Mouse (Mus musculus): ENCODE data around the gene Rragc. TPM values are rescaled to one million over a fixed set of nuclear protein-coding genes. Genes with fewer than 3 reads are reported as not detected.

The Rragc gene
- polyA plus RNA-seq, 1 experiment from 2014 or later, result 54.7 TPM

DNA sequence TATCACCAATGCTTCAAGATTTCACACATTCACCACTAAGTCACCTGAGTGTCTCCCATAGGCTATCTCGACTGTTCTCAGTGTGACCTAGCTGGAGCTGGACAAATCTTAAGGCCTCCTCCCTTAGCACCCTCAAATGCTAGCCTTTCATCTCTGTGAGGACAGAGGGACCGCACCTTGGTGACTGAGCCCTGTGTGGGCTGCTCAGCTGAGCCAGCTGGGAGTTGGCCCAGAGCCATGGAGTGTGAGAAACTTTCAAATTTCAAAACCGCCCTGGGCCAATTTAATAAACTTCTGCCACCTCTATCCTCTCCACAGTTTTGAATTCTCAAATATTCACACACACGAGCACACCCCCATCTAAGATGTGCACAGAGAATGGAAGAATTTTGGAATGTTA, 43.7 kb downstream of the Rragc start:
- DNase-seq (ENCODE audit: low spot score) (peak; percentile 35), ATAC-seq (ENCODE audit: low read depth) (no peak)
- no peak overlapping the region for H3K9ac ChIP-seq (ENCODE audit: low read depth, low read length)
- no peak overlapping the region for H3K4me3 ChIP-seq (ENCODE audit: low read depth, low read length)
- H3K4me2 ChIP-seq (ENCODE audit: low read depth, low read length), result no peak overlapping the region
- no peaks in the 10 kb centered on the region for H3K4me1 ChIP-seq (ENCODE audit: control insufficient read depth, insufficient read depth, low read length)
- H3K27ac ChIP-seq (replicated peaks; ENCODE audit: low read depth, low read length), result no peak overlapping the region
- 36% methylated on average over 4 of the region's 4 CpGs for WGBS
- peaks cover 10% of the 10 kb centered on the region for H3K27me3 ChIP-seq (replicated peaks; ENCODE audit: control insufficient read depth, insufficient read depth, low read length)
- no peaks in the 10 kb centered on the region for H3K36me3 ChIP-seq (ENCODE audit: control insufficient read depth, insufficient read depth, low read length)
- H3K9me3 ChIP-seq (ENCODE audit: control insufficient read depth, low read length), result no peaks in the 10 kb centered on the region

DNA sequence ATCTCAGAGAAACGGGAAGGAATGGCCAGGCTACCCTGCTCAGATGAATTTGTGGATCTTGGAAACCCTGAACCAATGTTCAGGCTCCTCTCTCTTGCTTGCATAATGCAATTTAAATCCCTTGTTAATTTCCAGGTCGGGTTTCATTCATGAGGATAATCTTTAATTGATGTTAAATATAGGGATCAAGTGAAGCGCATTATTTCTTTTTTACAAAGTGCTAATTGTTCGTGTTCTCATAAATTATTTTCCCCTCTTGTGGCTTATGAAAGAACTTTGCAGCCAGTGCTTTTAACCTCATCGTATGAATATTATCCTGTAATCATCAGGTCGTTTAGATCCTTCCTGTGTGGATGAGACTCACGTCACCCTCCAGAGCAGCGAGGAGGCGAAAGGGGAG, 45.5 kb downstream of the Rragc start:
- ATAC-seq (ENCODE audit: low read depth) (0 out of 2 replicates have a peak, but pooled peaks have one; percentile 41), DNase-seq (ENCODE audit: low spot score) (no peak)
- Histone ChIP-seq H3K36me3 (ENCODE audit: control insufficient read depth, insufficient read depth, low read length) (no peaks in the 10 kb centered on the region), H3K4me2 (ENCODE audit: low read depth, low read length) (no peak overlapping the region), H3K9me3 (ENCODE audit: control insufficient read depth, low read length) (no peaks in the 10 kb centered on the region), H3K27me3 (replicated peaks; ENCODE audit: control insufficient read depth, insufficient read depth, low read length) (peaks cover 8% of the 10 kb centered on the region; the same call in 1 of the 2 replicates), H3K4me1 (ENCODE audit: control insufficient read depth, insufficient read depth, low read length) (no peaks in the 10 kb centered on the region), H3K9ac (ENCODE audit: low read depth, low read length) (no peak overlapping the region), H3K27ac (replicated peaks; ENCODE audit: low read depth, low read length) (no peak overlapping the region), H3K4me3 (ENCODE audit: low read depth, low read length) (no peak overlapping the region)
- WGBS, result 48% methylated on average over 9 of the region's 9 CpGs

DNA sequence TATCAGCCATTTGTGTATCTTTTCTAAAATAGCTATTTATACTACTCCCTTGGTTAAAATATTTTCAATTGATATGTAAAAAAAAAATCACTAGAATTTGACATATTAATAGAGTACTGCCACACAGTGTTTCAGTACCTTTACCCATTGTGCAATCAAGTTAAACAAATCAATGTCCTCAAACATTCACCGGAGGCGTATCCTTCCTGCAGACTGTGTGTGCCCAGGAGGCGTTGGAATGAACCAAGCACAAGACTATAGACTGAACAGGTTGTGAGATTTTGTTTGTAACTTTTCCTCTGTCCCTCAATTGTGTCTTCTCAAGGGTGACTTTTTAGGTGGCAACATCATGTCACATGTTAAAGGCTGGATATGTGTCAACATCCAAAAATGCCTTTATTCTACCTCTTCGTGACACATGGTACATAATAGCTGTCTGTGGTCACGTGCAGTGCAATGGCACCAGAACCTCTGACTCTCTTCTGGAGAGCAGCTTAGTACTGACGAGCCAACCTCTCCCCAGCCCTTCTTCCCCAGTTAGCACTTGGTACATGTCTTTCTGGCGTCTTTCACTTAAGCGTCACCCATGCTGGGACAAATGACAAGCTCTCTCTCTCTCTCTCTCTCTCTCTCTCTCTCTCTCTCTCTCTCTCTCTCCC, 51.5 kb downstream of the Rragc start:
- no peaks in the 10 kb centered on the region for H3K36me3 ChIP-seq (ENCODE audit: control insufficient read depth, insufficient read depth, low read length)
- no peak overlapping the region for H3K27ac ChIP-seq (replicated peaks; ENCODE audit: low read depth, low read length)
- H3K9ac ChIP-seq (ENCODE audit: low read depth, low read length), result no peak overlapping the region
- H3K4me2 ChIP-seq (ENCODE audit: low read depth, low read length), result no peak overlapping the region
- WGBS, result 82% methylated on average over 8 of the region's 8 CpGs
- peaks cover 6% of the 10 kb centered on the region; the same call in 1 of the 2 replicates for H3K4me1 ChIP-seq (ENCODE audit: control insufficient read depth, insufficient read depth, low read length)
- no peak for ATAC-seq (ENCODE audit: low read depth)
- DNase-seq (ENCODE audit: low spot score), result no peak
- H3K4me3 ChIP-seq (ENCODE audit: low read depth, low read length), result no peak overlapping the region
- peaks cover 12% of the 10 kb centered on the region; the same call in 1 of the 2 replicates for H3K27me3 ChIP-seq (replicated peaks; ENCODE audit: control insufficient read depth, insufficient read depth, low read length)
- peaks cover 7% of the 10 kb centered on the region for H3K9me3 ChIP-seq (ENCODE audit: control insufficient read depth, low read length)

DNA sequence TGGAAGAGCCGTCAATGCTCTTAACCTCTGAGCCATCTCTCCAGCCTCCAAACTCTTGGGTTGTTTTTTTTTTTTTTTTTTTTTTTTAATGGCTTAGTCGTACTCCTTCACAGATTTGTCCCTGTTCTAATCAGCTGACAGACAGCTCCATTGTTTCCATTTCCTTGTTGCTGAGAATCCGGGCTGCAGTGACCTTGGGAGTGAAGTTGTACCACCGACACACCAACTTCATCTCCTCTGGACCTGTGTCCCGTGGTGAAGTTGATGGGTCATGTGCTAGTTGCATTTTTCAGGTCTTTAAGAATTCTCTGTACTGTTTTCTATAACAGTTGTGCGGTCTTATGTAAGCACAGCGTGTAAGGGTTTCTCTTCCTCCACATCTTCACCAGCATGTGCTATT, 52.2 kb downstream of the Rragc start:
- Histone ChIP-seq H3K36me3 (ENCODE audit: control insufficient read depth, insufficient read depth, low read length) (no peaks in the 10 kb centered on the region), H3K4me1 (ENCODE audit: control insufficient read depth, insufficient read depth, low read length) (peaks cover 6% of the 10 kb centered on the region; the same call in 1 of the 2 replicates), H3K4me3 (ENCODE audit: low read depth, low read length) (no peak overlapping the region), H3K9me3 (ENCODE audit: control insufficient read depth, low read length) (peaks cover 7% of the 10 kb centered on the region), H3K9ac (ENCODE audit: low read depth, low read length) (no peak overlapping the region), H3K27me3 (replicated peaks; ENCODE audit: control insufficient read depth, insufficient read depth, low read length) (peaks cover 12% of the 10 kb centered on the region; the same call in 1 of the 2 replicates), H3K27ac (replicated peaks; ENCODE audit: low read depth, low read length) (no peak overlapping the region), H3K4me2 (ENCODE audit: low read depth, low read length) (no peak overlapping the region)
- DNase-seq (ENCODE audit: low spot score) (no peak), ATAC-seq (ENCODE audit: low read depth) (no peak)
- WGBS, result 74% methylated on average over 7 of the region's 7 CpGs

DNA sequence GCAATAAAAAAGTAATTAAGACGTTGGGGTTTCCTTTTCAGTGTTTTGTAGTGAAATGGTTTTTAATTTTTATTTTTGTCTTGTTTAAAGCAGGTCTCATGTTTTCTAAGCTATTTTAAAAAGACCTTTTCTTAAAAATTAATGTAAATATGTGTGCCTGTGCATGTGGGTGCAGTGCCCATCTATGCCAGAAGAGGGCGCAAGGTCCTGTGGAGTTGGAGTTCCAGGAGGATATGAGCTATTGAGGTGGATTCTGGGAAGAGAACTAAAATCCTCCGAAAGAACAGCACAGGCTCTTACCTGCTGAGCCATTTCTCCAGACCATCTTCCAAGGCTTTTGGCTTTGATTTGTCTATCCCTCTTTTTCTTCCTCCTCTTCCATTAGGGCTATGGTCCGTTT, 53.8 kb downstream of the Rragc start:
- Histone ChIP-seq H3K4me3 (ENCODE audit: low read depth, low read length) (no peak overlapping the region), H3K9me3 (ENCODE audit: control insufficient read depth, low read length) (peaks cover 7% of the 10 kb centered on the region), H3K27ac (replicated peaks; ENCODE audit: low read depth, low read length) (no peak overlapping the region), H3K36me3 (ENCODE audit: control insufficient read depth, insufficient read depth, low read length) (no peaks in the 10 kb centered on the region), H3K4me1 (ENCODE audit: control insufficient read depth, insufficient read depth, low read length) (peaks cover 6% of the 10 kb centered on the region; the same call in 1 of the 2 replicates), H3K9ac (ENCODE audit: low read depth, low read length) (no peak overlapping the region), H3K4me2 (ENCODE audit: low read depth, low read length) (no peak overlapping the region), H3K27me3 (replicated peaks; ENCODE audit: control insufficient read depth, insufficient read depth, low read length) (peaks cover 8% of the 10 kb centered on the region; the same call in 1 of the 2 replicates)
- ATAC-seq (ENCODE audit: low read depth) (no peak), DNase-seq (ENCODE audit: low spot score) (no peak)
- WGBS, result 81% methylated on average over 4 of the region's 4 CpGs

DNA sequence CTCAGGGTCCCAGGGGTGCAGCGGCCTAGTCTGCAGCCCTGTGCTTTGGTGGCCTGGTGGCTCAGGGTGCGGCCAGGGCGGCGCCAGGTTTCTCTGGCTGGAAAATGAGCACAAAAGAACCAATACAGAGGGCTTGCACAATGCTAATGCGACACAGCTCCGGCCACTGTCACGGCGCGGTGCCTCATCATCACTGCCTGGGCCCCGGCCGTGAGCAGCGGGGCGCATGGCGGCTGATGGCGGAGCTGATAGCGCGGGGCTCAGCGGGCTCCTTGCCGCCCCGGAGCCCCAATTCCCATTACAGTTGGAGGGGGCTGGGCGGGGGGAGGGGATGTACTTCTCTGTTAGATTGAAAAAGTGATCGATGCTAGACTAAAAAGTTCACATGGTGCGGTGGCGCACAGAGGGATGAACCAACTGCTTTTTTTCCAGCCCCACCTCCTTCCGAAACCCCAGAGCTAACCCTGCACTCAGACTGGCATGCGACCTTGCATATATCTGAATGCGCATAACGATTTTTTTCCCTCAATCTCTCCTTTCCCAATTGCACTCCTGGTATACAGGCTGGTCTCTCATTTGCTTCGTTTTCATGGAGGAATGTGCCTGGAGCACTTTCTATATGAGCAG, 55.3 kb downstream of the Rragc start:
- peaks cover 7% of the 10 kb centered on the region for H3K9me3 ChIP-seq (ENCODE audit: control insufficient read depth, low read length)
- DNase-seq (ENCODE audit: low spot score), result no peak
- peaks cover 6% of the 10 kb centered on the region; the same call in 1 of the 2 replicates for H3K4me1 ChIP-seq (ENCODE audit: control insufficient read depth, insufficient read depth, low read length)
- 5% methylated on average over 26 of the region's 29 CpGs for WGBS
- H3K4me3 ChIP-seq (ENCODE audit: low read depth, low read length), result peak overlapping the region; percentile 38
- peak overlapping the region; percentile 57 for H3K9ac ChIP-seq (ENCODE audit: low read depth, low read length)
- H3K27me3 ChIP-seq (replicated peaks; ENCODE audit: control insufficient read depth, insufficient read depth, low read length), result peaks cover 8% of the 10 kb centered on the region; the same call in 1 of the 2 replicates
- peak overlapping the region; percentile 71 for H3K4me2 ChIP-seq (ENCODE audit: low read depth, low read length)
- H3K27ac ChIP-seq (replicated peaks; ENCODE audit: low read depth, low read length), result no peak overlapping the region
- no peak for ATAC-seq (ENCODE audit: low read depth)
- no peaks in the 10 kb centered on the region for H3K36me3 ChIP-seq (ENCODE audit: control insufficient read depth, insufficient read depth, low read length)

DNA sequence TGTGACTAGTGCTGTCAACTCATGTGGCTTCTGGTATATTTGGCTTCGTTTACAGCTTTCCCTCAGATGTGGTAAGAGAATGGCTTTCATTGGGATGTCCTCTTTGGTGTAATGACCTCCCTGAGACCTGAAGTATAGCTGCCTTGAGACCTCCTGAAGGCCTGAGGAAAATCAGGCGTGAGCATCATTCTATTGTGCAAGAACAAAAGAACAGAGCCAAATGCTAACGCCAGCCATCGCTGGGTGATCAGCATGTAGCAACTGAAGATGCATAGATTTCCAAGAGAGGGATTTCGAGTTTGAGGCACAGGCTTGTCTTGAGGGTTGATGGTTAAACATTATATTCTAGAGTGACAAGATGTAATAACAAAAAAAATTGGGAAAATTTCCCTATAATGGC, 64.9 kb downstream of the Rragc start:
- Histone ChIP-seq H3K9ac (ENCODE audit: low read depth, low read length) (no peak overlapping the region), H3K4me1 (ENCODE audit: control insufficient read depth, insufficient read depth, low read length) (no peaks in the 10 kb centered on the region), H3K36me3 (ENCODE audit: control insufficient read depth, insufficient read depth, low read length) (no peaks in the 10 kb centered on the region), H3K4me2 (ENCODE audit: low read depth, low read length) (no peak overlapping the region), H3K9me3 (ENCODE audit: control insufficient read depth, low read length) (no peaks in the 10 kb centered on the region), H3K27me3 (replicated peaks; ENCODE audit: control insufficient read depth, insufficient read depth, low read length) (no peaks in the 10 kb centered on the region), H3K27ac (replicated peaks; ENCODE audit: low read depth, low read length) (no peak overlapping the region), H3K4me3 (ENCODE audit: low read depth, low read length) (no peak overlapping the region)
- DNase-seq (ENCODE audit: low spot score), result no peak
- 52% methylated on average over 5 of the region's 5 CpGs for WGBS
- no peak for ATAC-seq (ENCODE audit: low read depth)
